Mouse (Mus musculus) cerebellum, adult 2 months (tissue): ENCODE measurements around the gene Sppl3. TPM values are rescaled to one million over a fixed set of nuclear protein-coding genes. Genes with fewer than 3 reads are reported as not detected.
A peak's percentile ranks its signal among the peaks of the same experiment; 100 is the strongest.
"Not testable (repeated sequence)": the region's sequence is repeated elsewhere in the genome, so short reads cannot be mapped to it uniquely, and the experiment has no call there.

Experiments
- DNase-seq, 2 experiments: peaks; one replicate each; pipeline ENCODE4 v3.0.0; 2021
- H3K27ac ChIP-seq: fragments of 200-500 bp; 2 replicates; pipeline ENCODE4 v1.5.1; 2012; ENCODE audit warnings: low read length, control low read depth, inconsistent platforms; ENCODE audit not compliant: insufficient read depth
- H3K27me3 ChIP-seq: fragments of 200-500 bp; 2 replicates; pipeline ENCODE4 v1.6.1; 2012; ENCODE audit warnings: inconsistent platforms, mild to moderate bottlenecking, low read length, moderate library complexity; ENCODE audit not compliant: control insufficient read depth, insufficient read depth
- H3K4me1 ChIP-seq: fragments of 200-500 bp; 2 replicates; pipeline ENCODE4 v1.6.1; 2011; ENCODE audit warnings: low read length; ENCODE audit not compliant: control insufficient read depth, insufficient read depth
- H3K4me3 ChIP-seq: fragments of 200-500 bp; replicated peaks from 2 replicates; pipeline ENCODE3; 2011; ENCODE audit warnings: mild to moderate bottlenecking, low read depth, low read length, control low read depth; ENCODE audit not compliant: insufficient read depth
- CTCF ChIP-seq: fragments of 200-500 bp; IDR thresholded peaks from 2 replicates; pipeline ENCODE4 v1.5.1; 2011; ENCODE audit warnings: low read depth, mild to moderate bottlenecking, control low read depth, low read length, moderate library complexity, borderline replicate concordance; ENCODE audit not compliant: insufficient read depth
- POLR2A ChIP-seq: fragments of 200-500 bp; IDR thresholded peaks from 2 replicates; pipeline ENCODE4 v1.6.1; 2011; ENCODE audit warnings: low read length, control low read depth, borderline replicate concordance; ENCODE audit not compliant: insufficient read depth
- WGBS: fragments of 180-500 bp; shearing (Covaris S2); methylation state at CpG from one replicate; pipeline ENCODE4 v1.1.7; 2018; 5-methylcytosine and 5-hydroxymethylcytosine counted together
- polyA plus RNA-seq: library from polyadenylated mRNA; depleted of rRNA; stranded (reverse); fragments of >200 nt; gene quantifications from 2 replicates; pipeline ENCODE4 v1.2.3, GENCODE M21; 2012

Gene Sppl3
- polyA plus RNA-seq, 1 experiment, result 64.2 TPM

GRCm38 (mm10) chr5:115089592-115090268, 78.8 kb downstream of the Sppl3 start:
- DNase-seq, result no peak
- H3K4me3 ChIP-seq, result no peak overlapping the region
- H3K4me1 ChIP-seq, result no peaks in the 10 kb centered on the region
- 94% methylated on average over 5 of the region's 5 CpGs for WGBS
- no peak for TF ChIP-seq POLR2A
- TF ChIP-seq CTCF, result peak; percentile 7; the same call in 1 of the 2 replicates
- no peaks in the 10 kb centered on the region for H3K27me3 ChIP-seq
- no peak overlapping the region for H3K27ac ChIP-seq

- TF ChIP-seq CTCF (no peak), POLR2A (no peak)
- 85% methylated on average over 3 of the region's 3 CpGs for WGBS
- no peak overlapping the region for H3K4me3 ChIP-seq
Observed at GRCm38 (mm10) chr5:115091015-115091414, 80.1 kb downstream of the Sppl3 start.

GRCm38 (mm10) chr5:115091776-115092175, 80.8 kb downstream of the Sppl3 start:
- no peak for DNase-seq
- WGBS, result 87% methylated on average over 6 of the region's 6 CpGs
- H3K27ac ChIP-seq, result no peak overlapping the region
- no peak overlapping the region for H3K4me3 ChIP-seq
- no peak for TF ChIP-seq CTCF
- no peak for TF ChIP-seq POLR2A
- H3K27me3 ChIP-seq, result no peaks in the 10 kb centered on the region
- no peaks in the 10 kb centered on the region for H3K4me1 ChIP-seq

More at GRCm38 (mm10) chr5:115091015-115091414, 80.1 kb downstream of the Sppl3 start:
- Histone ChIP-seq H3K27me3 (no peaks in the 10 kb centered on the region), H3K27ac (no peak overlapping the region), H3K4me1 (no peaks in the 10 kb centered on the region)
- DNase-seq, result no peak

GRCm38 (mm10) chr5:115098195-115098594, 87.3 kb downstream of the Sppl3 start, which contains the start of gene Gm10401:
TSS of gene Gm10401 (minus strand) at chr5:115098295.
- TF ChIP-seq POLR2A, result no peak
- TF ChIP-seq CTCF, result no peak
- no peak for DNase-seq
- Histone ChIP-seq H3K27me3 (no peaks in the 10 kb centered on the region), H3K4me1 (no peaks in the 10 kb centered on the region), H3K27ac (no peak within 1 kb of the TSS), H3K4me3 (no peak within 1 kb of the TSS)
- WGBS, result 88% methylated on average over 8 of the region's 8 CpGs

GRCm38 (mm10) chr5:115099530-115099929, 88.6 kb downstream of the Sppl3 start:
- Histone ChIP-seq H3K4me3 (no peak overlapping the region), H3K27me3 (no peaks in the 10 kb centered on the region), H3K4me1 (no peaks in the 10 kb centered on the region), H3K27ac (no peak overlapping the region)
- no peak for DNase-seq
- TF ChIP-seq POLR2A, result no peak
- no peak for TF ChIP-seq CTCF
- WGBS, result 79% methylated on average over 5 of the region's 5 CpGs

- 62% methylated on average over 9 of the region's 9 CpGs for WGBS
- TF ChIP-seq CTCF, result no peak
- no peak for TF ChIP-seq POLR2A
- DNase-seq, result no peak
- no peaks in the 10 kb centered on the region for H3K4me1 ChIP-seq
- no peaks in the 10 kb centered on the region for H3K27me3 ChIP-seq
- no peak overlapping the region for H3K4me3 ChIP-seq
- no peak overlapping the region for H3K27ac ChIP-seq
Observed at GRCm38 (mm10) chr5:115099991-115100390, 89.1 kb downstream of the Sppl3 start.

GRCm38 (mm10) chr5:115100473-115100872, 89.5 kb downstream of the Sppl3 start:
- no peaks in the 10 kb centered on the region for H3K4me1 ChIP-seq
- 81% methylated on average over 6 of the region's 6 CpGs for WGBS
- no peaks in the 10 kb centered on the region for H3K27me3 ChIP-seq
- no peak overlapping the region for H3K27ac ChIP-seq
- TF ChIP-seq CTCF, result no peak
- TF ChIP-seq POLR2A, result no peak
- no peak for DNase-seq
- H3K4me3 ChIP-seq, result no peak overlapping the region

GRCm38 (mm10) chr5:115102231-115102630, 91.3 kb downstream of the Sppl3 start:
- DNase-seq, result no peak
- H3K4me1 ChIP-seq, result no peaks in the 10 kb centered on the region
- TF ChIP-seq CTCF (no peak), POLR2A (no peak)

GRCm38 (mm10) chr5:115103253-115103652, 92.3 kb downstream of the Sppl3 start:
- H3K27me3 ChIP-seq, H3K4me3 ChIP-seq, DNase-seq, H3K27ac ChIP-seq, H3K4me1 ChIP-seq: not testable (repeated sequence)
- 97% methylated on average over 23 of the region's 23 CpGs for WGBS

More at GRCm38 (mm10) chr5:115102231-115102630, 91.3 kb downstream of the Sppl3 start:
- WGBS, result 82% methylated on average over 2 of the region's 2 CpGs
- Histone ChIP-seq H3K4me3 (no peak overlapping the region), H3K27ac (no peak overlapping the region), H3K27me3 (no peaks in the 10 kb centered on the region)
